Mouse (Mus musculus): Measurements from ENCODE around the gene Ak5.

DNA sequence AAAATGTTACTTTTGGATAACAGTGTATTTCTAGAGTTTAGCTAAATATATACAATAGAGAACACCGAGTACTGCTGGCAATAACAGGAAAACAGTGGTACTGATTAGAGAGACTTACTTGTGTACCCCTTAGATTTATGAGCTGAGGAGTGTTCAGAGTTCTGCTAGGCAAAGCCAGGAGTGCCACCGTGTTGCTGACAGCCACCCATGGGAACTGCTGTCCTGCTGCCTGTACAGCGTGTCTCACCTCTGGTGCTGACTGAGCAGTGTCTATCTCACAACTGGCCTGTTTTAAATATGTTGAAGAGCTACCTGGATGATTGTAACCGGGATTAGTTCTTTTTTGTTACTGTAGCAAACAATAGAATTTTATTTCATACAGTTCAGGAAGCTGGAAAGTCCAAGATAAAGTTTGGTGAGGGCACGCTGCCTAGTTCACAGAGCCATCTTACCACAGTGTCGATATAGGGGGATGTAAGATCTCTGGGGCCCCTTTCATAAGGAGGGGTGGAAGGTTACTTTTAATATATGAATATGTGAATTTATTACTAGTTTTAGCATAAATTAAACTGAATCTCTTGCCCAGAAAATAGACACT, 103.5 kb downstream of the Ak5 start:
- no peak for TF ChIP-seq POLR2A (IDR thresholded peaks at IDR 0.05; ENCODE audit: borderline replicate concordance, insufficient read depth, low read length)
- TF ChIP-seq CTCF (IDR thresholded peaks at IDR 0.05; ENCODE audit: borderline replicate concordance, insufficient read depth, low read depth, low read length), result no peak
